Mouse (Mus musculus) stomach, embryonic 16.5 days (tissue): Measurements from ENCODE around the gene Gpc5. TPM values are rescaled to one million over a fixed set of nuclear protein-coding genes. Genes with fewer than 3 reads are reported as not detected.

Experiments used
- ATAC-seq: fragments of 200-750 bp; cut with Nextera tagmentation; 2 replicates; pipeline ENCODE4 v1.8.0; 2017; ENCODE audit warnings: moderate number of reproducible peaks, moderate TSS enrichment; ENCODE audit not compliant: insufficient read depth, low FRiP score
- H3K27ac ChIP-seq: fragments of 300-500 bp; sonication (generic); 2 replicates; pipeline ENCODE4 v1.5.1; 2014; ENCODE audit warnings: low read length
- H3K27me3 ChIP-seq: fragments of 300-500 bp; sonication (generic); 2 replicates; pipeline ENCODE4 v1.6.1; 2014; ENCODE audit warnings: low read length, control low read depth, mixed read lengths; ENCODE audit not compliant: control insufficient read depth, insufficient read depth
- H3K36me3 ChIP-seq: fragments of 300-500 bp; sonication (generic); 2 replicates; pipeline ENCODE4 v1.6.1; 2014; ENCODE audit warnings: low read length; ENCODE audit not compliant: control insufficient read depth, insufficient read depth
- H3K4me1 ChIP-seq: fragments of 300-500 bp; sonication (generic); 2 replicates; pipeline ENCODE4 v1.6.1; 2014; ENCODE audit warnings: low read length, control low read depth, mixed read lengths; ENCODE audit not compliant: control insufficient read depth, insufficient read depth
- H3K4me2 ChIP-seq: fragments of 300-500 bp; sonication (generic); 2 replicates; pipeline ENCODE4 v1.6.1; 2014; ENCODE audit warnings: low read depth, low read length, mixed read lengths
- H3K4me3 ChIP-seq: fragments of 300-500 bp; sonication (generic); replicated peaks from 2 replicates; pipeline ENCODE4 v1.5.1; 2014; ENCODE audit warnings: mild to moderate bottlenecking, low read length
- H3K9ac ChIP-seq: fragments of 300-500 bp; sonication (generic); 2 replicates; pipeline ENCODE4 v1.6.1; 2014; ENCODE audit warnings: low read length
- H3K9me3 ChIP-seq: fragments of 300-500 bp; sonication (generic); replicated peaks from 2 replicates; pipeline ENCODE4 v1.6.1; 2016; ENCODE audit warnings: low read length, control low read depth; ENCODE audit not compliant: control insufficient read depth
- WGBS: fragments of 180-500 bp; shearing (Covaris S2); extraction: QIAGEN DNeasy Blood & Tissue Kit; methylation state at CpG from one replicate; pipeline ENCODE4 v1.1.7; 2014; 5-methylcytosine and 5-hydroxymethylcytosine counted together
- polyA plus RNA-seq: library from polyadenylated mRNA; unstranded; fragments of >200 nt; fragmentation: Nextera tagmentation; extraction: Ambion mirVana; gene quantifications from 2 replicates; pipeline ENCODE4 v1.2.1, GENCODE M21; 2015

Gene Gpc5
- polyA plus RNA-seq, 1 experiment from 2014 or later = 0.19 TPM

GRCm38 (mm10) chr14:115269703-115270402, 177.8 kb downstream of the Gpc5 start:
- no peaks in the 10 kb centered on the region for H3K9me3 ChIP-seq
- H3K4me3 ChIP-seq = no peak overlapping the region
- no peak overlapping the region for H3K27ac ChIP-seq
- no peak overlapping the region for H3K4me2 ChIP-seq
- no peak overlapping the region for H3K9ac ChIP-seq
- ATAC-seq = no peak
- no peaks in the 10 kb centered on the region for H3K36me3 ChIP-seq
- H3K27me3 ChIP-seq = no peaks in the 10 kb centered on the region
- H3K4me1 ChIP-seq = no peaks in the 10 kb centered on the region
- WGBS = 77% methylated on average over 6 of the region's 6 CpGs

- Histone ChIP-seq H3K4me1 (no peaks in the 10 kb centered on the region), H3K27ac (no peak overlapping the region), H3K4me2 (no peak overlapping the region), H3K27me3 (no peaks in the 10 kb centered on the region), H3K9me3 (no peaks in the 10 kb centered on the region), H3K4me3 (no peak overlapping the region), H3K36me3 (no peaks in the 10 kb centered on the region), H3K9ac (no peak overlapping the region)
- WGBS = 80% methylated on average over 6 of the region's 6 CpGs
- no peak for ATAC-seq
Measured at GRCm38 (mm10) chr14:115270445-115270844, 178.4 kb downstream of the Gpc5 start.

DNA sequence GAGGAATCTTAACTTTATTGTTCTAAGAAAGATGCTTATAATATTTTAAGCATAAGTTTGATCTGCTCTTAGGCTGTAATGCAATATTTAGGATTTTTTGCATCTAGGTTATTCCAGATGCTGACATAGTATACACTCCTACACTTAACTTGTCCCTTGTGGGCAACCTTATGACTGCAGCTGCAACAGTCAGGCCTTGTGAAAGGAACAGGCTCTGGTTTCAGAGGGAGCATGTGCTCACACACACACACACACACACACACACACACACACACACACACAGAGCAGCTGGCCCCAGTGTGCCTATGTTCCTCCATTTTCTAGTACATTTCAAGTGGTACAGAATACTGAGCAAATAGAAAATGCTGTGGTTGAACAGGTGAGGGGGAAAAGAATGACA, 190.8 kb downstream of the Gpc5 start:
- Histone ChIP-seq H3K27ac (no peak overlapping the region), H3K36me3 (no peaks in the 10 kb centered on the region), H3K9ac (no peak overlapping the region), H3K4me3 (no peak overlapping the region), H3K4me1 (no peaks in the 10 kb centered on the region), H3K4me2 (no peak overlapping the region), H3K27me3 (no peaks in the 10 kb centered on the region), H3K9me3 (no peaks in the 10 kb centered on the region)
- ATAC-seq = no peak

GRCm38 (mm10) chr14:115324247-115324646, 232.2 kb downstream of the Gpc5 start:
- no peak for ATAC-seq
- Histone ChIP-seq H3K4me3 (no peak overlapping the region), H3K9me3 (no peaks in the 10 kb centered on the region), H3K4me1 (no peaks in the 10 kb centered on the region), H3K27me3 (no peaks in the 10 kb centered on the region), H3K4me2 (no peak overlapping the region), H3K27ac (no peak overlapping the region), H3K36me3 (no peaks in the 10 kb centered on the region), H3K9ac (no peak overlapping the region)
- WGBS = 63% methylated on average over 2 of the region's 2 CpGs

DNA sequence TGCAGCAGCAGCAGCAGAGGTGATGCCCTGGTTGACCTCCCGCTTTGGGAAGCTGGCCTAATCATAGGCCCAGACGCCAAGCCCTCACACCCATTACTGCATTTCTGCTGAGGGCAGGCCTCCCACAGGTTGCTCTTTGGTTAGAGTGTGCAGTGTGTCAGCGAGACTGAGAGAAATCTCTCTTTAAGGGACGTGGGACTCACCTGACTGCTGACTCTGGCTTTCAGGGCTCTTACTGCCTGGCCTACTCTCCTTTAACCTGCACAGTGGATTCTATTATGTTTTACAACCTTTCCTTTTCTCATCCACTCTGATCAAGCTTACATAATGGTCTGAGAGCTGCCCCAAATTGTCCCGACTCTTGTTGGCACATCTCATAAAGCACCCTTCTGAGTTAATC, 234.4 kb downstream of the Gpc5 start:
- H3K4me1 ChIP-seq = no peaks in the 10 kb centered on the region
- ATAC-seq = no peak
- no peaks in the 10 kb centered on the region for H3K36me3 ChIP-seq
- no peak overlapping the region for H3K9ac ChIP-seq
- H3K4me2 ChIP-seq = no peak overlapping the region
- 55% methylated on average over 5 of the region's 5 CpGs for WGBS
- H3K27me3 ChIP-seq = no peaks in the 10 kb centered on the region
- no peak overlapping the region for H3K27ac ChIP-seq
- H3K9me3 ChIP-seq = no peaks in the 10 kb centered on the region
- no peak overlapping the region for H3K4me3 ChIP-seq

DNA sequence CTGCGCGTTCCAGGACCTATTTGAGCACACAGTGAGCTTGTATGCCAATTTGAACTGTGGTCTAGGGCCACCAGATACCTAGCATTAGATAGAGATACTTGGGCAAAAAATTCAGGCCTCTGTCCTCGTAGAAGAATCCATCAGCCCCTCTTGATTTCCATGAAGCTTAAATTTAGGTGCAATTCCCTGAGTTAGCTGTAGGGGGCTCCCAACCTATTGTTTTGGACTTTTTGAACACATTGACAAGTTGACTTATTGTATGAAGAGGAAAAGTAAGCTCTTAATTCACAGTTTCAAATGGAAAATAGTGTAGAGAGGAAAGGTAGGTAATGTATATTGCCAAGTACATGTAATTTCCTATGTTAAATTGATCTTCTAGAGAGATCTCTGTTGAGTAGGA, 247.1 kb downstream of the Gpc5 start:
- Histone ChIP-seq H3K27ac (no peak overlapping the region), H3K9ac (no peak overlapping the region), H3K4me3 (no peak overlapping the region), H3K36me3 (no peaks in the 10 kb centered on the region), H3K4me1 (no peaks in the 10 kb centered on the region), H3K27me3 (no peaks in the 10 kb centered on the region), H3K9me3 (no peaks in the 10 kb centered on the region), H3K4me2 (no peak overlapping the region)
- WGBS = 84% methylated on average over 3 of the region's 3 CpGs
- ATAC-seq = no peak

DNA sequence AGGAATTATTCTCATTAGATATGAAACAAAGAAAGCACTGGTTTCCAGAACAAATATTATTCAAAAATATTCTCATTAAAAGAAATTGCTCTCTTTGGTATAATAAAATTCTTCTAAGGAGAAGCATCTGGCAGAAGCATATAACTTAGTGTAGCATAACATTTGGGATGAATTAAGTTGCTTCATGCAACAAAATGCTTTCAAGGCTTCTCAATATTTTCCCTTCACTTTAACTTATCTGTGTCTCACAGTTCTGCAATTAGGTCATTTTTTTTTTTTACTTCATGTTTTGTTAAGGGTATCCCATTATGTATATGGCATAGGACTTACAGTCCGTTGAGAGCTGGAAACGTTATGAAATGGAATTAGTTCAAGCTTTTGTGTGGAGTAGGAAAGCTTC, 250.6 kb downstream of the Gpc5 start:
- Histone ChIP-seq H3K9ac (no peak overlapping the region), H3K9me3 (no peaks in the 10 kb centered on the region), H3K4me2 (no peak overlapping the region), H3K27me3 (no peaks in the 10 kb centered on the region), H3K4me1 (no peaks in the 10 kb centered on the region), H3K4me3 (no peak overlapping the region), H3K27ac (no peak overlapping the region), H3K36me3 (no peaks in the 10 kb centered on the region)
- no peak for ATAC-seq
- 73% methylated on average over 2 of the region's 2 CpGs for WGBS

DNA sequence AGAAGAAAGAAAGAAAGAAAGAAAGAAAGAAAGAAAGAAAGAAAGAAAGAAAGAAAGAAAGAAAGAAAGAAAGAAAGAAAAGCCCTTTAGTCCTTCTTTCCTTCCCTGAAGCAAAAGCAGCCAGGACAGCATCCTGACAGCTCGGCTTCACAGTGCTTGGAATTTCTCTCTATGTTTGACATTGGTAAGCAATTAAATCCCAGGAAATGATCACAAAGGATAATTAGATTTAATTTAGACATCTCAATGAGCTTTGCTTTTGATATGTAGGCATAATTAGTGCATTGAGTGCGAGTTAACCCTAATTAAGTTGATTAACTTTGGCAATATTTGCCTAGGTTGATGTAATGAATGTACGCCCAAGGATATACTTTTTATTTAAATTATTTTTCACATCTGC, 257.4 kb downstream of the Gpc5 start:
- Histone ChIP-seq H3K27me3 (no peaks in the 10 kb centered on the region), H3K9me3 (no peaks in the 10 kb centered on the region), H3K36me3 (no peaks in the 10 kb centered on the region), H3K9ac (no peak overlapping the region), H3K4me1 (no peaks in the 10 kb centered on the region), H3K4me2 (no peak overlapping the region), H3K4me3 (no peak overlapping the region), H3K27ac (no peak overlapping the region)
- ATAC-seq = no peak
- 78% methylated on average over 3 of the region's 3 CpGs for WGBS

DNA sequence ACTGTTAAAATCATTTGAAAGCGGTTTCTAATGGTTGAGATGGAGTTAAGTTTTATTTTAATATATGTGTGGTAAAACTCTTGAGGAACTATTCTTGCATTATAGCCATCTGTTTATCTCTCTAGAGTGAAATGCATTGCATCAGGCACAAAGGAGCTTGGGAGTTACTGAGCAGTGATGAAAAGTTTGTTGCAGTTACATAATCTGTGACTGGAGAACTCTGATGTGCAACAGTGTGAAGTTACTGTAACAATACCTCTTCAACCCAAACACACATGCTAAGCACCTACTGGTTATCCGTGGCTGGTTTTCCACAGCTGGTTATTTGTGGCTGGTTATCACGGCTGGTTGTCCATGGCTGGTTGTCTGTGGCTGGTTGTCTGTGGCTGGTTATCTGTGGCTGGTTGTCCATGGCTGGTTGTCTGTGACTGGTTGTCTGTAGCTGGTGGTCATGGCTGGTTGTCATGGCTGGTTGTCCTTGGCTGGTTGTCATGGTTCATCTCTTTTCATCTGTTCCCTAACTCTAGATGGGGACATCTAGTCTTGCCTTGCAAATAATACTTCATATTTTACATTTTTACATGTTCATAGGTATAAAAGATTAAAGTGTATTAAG, 273.4 kb downstream of the Gpc5 start:
- 90% methylated on average over 3 of the region's 3 CpGs for WGBS
- Histone ChIP-seq H3K9me3 (no peaks in the 10 kb centered on the region), H3K4me1 (no peaks in the 10 kb centered on the region), H3K9ac (no peak overlapping the region), H3K4me3 (no peak overlapping the region), H3K27ac (no peak overlapping the region), H3K36me3 (no peaks in the 10 kb centered on the region), H3K4me2 (no peak overlapping the region), H3K27me3 (no peaks in the 10 kb centered on the region)
- no peak for ATAC-seq
